Mouse (Mus musculus): ENCODE measurements around the gene Hsdl1.

The Hsdl1 gene

DNA sequence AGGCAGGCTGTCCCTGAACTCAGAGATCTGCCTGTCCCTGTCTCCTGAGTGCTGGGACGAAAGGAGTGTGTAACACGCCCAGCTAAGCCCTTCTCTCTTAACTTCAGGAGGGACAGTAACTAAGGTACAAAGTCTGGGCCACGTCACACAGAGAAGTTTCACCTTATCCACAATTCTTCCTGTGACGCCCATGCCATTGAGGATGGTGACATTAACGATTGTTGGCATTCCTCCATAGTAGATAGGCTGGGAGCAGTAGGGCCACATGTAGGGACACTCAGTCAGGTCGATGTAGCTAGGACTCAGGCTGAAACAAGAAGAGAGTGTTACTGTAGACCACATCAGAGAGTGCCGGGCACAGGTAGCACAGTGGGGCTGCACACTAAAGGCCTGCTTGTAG lies 46.2 kb downstream of the Hsdl1 start:
- no peak for DNase-seq (ENCODE audit: low spot score)

DNA sequence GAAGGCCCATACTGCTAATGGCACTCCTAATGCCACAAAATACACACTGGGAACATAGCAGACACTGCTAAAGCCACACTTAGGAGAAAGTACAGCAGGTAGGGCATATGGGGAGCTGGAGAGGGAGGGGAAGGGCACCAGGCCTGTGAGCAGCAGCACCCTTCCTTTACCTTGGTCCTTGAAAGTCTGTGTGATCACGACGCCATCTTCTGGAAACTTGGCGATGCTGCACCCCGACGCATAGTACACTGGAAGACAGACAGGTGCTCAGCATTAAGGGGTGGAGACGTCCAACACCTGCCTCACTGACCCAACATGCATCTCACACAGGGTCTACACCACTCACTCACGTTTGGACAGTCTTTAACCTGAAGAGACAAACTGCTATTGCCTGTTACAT lies 54.9 kb downstream of the Hsdl1 start:
- DNase-seq (ENCODE audit: low spot score) = no peak

DNA sequence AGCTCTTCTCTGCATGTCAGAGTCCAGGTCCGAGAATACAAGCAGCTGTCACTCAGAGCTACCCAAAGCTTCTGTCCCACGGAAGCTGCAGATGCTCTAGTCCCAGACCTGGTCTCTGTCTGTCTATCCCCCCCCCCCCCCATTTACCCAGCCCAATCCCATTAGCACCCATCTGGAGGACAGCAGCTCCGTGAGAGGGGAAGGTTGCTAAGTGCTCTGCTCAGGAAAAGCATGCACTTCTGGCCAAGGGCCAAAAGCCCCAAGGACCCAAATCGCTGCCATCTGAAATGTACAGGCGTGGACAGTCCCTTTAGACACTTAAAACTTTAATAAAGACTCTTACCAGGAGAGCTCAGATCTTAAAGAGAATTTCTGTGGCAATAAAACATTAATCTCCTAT lies 58.3 kb downstream of the Hsdl1 start:
- DNase-seq (ENCODE audit: low spot score) = no peak

DNA sequence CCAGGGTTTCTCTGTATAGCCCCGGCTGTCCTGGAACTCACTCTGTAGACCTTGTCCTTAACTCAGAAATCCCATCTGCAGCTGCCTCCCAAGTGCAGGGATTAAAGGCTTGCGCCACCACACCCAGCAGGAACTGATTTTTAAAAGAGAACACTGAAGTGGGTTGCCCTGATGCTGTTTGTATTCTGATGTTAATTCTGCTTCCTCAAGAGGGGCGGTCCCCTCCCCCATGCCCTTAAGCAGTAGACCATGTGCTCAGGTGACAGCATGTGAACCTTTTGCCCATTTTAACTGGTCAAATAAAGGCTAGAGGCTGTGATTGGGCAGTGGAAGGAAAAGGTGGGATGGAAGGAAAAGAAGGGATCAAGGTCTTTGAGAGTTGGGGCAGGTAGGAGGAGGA lies 59.2 kb downstream of the Hsdl1 start:
- no peak for DNase-seq (ENCODE audit: low spot score)

DNA sequence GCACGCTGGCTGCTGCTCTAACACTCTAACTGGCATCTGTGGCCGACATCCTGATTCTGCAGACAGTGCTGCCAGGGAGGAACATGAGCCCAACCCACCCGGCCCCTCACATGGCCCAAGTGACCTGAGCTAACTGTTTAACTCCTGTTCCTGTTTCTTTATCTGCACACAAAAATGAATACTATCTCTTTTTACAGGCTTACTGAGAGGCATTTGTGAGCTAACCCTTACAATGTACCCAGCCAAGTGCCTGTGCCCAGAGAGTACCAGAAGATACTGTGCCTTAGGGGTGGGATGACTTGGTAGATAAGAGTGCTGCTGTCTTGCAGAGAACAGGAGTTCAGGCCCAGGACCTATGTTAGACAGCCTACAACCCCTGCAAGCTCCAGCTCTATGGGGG lies 60.0 kb downstream of the Hsdl1 start:
- no peak for DNase-seq (ENCODE audit: low spot score)

DNA sequence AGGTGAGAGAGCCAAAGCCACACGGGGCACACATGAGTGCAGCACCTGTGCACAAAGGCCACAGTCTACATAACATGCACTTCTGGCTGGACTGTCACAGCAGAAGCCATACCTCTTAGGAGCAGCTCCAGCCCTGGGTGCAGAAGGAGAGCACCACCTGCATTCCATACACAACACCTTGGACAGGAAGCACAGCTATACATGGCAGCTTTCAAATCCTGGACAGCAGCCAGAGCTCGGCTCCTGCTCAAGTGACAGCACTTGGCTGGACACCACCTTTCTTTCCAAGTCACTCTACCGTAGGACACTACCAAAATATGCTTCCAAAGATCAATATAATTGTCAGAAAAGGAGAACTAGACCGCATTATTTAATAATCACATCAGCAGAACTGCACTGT lies 61.6 kb downstream of the Hsdl1 start:
- no peak for DNase-seq (ENCODE audit: low spot score)
